Mouse (Mus musculus) megakaryocyte, embryonic 14.5 days (primary cell): ENCODE results near the gene Mt1.
"Not testable (repeated sequence)": the region's sequence is repeated elsewhere in the genome, so short reads cannot be mapped to it uniquely, and the experiment has no call there.

Experiments
- FLI1 ChIP-seq: IDR thresholded peaks from 2 replicates; pipeline ENCODE4 v1.6.1; 2012; ENCODE audit warnings: low read length, inconsistent platforms, mixed read lengths
- GATA1 ChIP-seq: IDR thresholded peaks from 3 replicates; pipeline ENCODE4 v1.6.1; 2012; ENCODE audit warnings: mixed read lengths, low read length, inconsistent platforms, borderline replicate concordance

- not testable (repeated sequence) for TF ChIP-seq FLI1, GATA1
Measured at GRCm38 (mm10) chr8:94134601-94135000, 44.3 kb upstream of the Mt1 start.
